Mouse (Mus musculus) hematopoietic stem cell, adult 5-6 weeks (primary cell): ENCODE results near the gene Atxn3. TPM values are rescaled to one million over a fixed set of nuclear protein-coding genes. Genes with fewer than 3 reads are reported as not detected.

Experiments
- ATAC-seq, 2 experiments: fragments of 125-278 bp in 1 of 2; replicated peaks in 1 of 2; 2 replicates each; pipeline ENCODE4 v1.8.0; 2016 to 2017; ENCODE audit warnings: inconsistent platforms in 2 of 2, mild to moderate bottlenecking in 2 of 2, moderate number of reproducible peaks in 2 of 2, low read depth in 1 of 2, moderate TSS enrichment in 1 of 2; ENCODE audit not compliant: low FRiP score in 2 of 2, poor library complexity in 2 of 2, severe bottlenecking in 2 of 2, insufficient read depth in 1 of 2, low TSS enrichment in 1 of 2
- total RNA-seq: library from RNA; stranded (forward); fragments of 172-1452, 232-1000 nt; gene quantifications from 2 replicates; pipeline ENCODE4 v1.2.3, GENCODE M21; 2017

Atxn3 gene
- total RNA-seq: 48.0 and 55.8 TPM in 2 replicates

DNA sequence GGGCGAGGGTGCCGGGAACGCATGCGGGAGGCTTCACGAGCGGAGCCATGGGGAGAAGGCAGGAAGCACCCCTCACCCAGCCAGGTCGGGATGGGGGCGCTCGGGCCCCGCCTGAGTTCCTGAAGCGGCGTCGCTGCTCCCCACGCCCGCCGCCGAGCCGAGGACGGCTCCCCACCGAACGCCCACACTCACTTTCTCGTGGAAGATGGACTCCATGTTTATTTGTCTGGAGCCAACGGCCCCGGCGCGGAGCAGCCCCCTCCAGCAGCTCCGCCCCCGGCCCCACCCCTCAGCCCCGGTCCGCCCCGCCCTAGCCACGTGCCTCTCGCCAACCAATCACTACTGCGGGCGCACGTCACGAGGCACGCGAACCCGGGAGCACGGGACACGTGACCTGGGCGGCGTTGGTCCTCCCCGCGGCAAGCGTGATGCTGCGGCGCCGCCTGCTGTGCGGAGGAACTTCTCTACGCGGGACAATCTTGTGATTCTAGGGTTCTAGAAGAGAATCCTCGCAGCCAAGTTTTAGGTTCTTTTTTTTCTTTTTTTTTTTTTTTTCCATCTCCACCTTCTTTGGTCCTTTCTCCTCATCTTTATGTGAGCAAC, at the start of gene Atxn3:
Gene Atxn3, minus strand, starts transcription at position 305 of the 603 bp plus-strand sequence.
- peak; percentile 97 for ATAC-seq

DNA sequence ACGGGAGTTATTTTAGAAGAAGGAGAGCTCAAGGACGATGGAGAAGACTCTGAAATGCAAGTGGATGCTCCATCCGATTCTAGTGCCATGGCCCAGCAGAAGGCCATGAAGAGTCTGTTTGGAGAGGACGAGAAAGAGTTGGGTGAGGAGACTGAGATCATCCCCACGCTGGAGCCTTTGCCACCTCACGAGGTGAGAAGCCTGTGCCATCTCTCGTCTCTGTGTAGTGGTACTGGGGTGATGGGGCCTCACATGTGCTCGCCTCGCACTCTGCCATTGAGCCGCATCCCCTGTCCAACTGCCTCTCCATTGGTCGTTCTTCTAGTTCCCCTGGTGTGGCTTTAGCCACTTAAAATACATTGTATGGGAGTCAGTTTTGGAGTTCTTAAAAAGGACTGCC, 42.7 kb upstream of the Atxn3 start:
- no peak for ATAC-seq

DNA sequence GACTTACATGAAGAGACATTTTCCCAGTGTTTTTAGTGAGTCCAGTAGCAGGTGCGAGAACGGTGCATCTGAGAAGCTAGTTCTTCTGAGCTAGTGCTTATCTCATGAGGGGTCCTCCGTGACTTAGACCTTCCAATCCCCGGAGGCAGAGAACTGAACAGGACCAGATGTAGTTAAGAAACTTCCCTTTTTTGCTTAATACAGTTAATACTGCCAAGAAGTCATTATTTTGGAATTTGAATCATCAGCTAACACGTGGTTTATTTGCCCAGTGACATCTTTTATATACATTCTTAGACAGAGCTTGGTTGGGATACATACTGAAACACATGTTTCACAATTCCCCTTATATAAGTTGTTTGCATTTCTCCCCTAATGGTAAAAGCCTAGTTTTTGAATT, 40.9 kb upstream of the Atxn3 start:
- ATAC-seq: no peak

DNA sequence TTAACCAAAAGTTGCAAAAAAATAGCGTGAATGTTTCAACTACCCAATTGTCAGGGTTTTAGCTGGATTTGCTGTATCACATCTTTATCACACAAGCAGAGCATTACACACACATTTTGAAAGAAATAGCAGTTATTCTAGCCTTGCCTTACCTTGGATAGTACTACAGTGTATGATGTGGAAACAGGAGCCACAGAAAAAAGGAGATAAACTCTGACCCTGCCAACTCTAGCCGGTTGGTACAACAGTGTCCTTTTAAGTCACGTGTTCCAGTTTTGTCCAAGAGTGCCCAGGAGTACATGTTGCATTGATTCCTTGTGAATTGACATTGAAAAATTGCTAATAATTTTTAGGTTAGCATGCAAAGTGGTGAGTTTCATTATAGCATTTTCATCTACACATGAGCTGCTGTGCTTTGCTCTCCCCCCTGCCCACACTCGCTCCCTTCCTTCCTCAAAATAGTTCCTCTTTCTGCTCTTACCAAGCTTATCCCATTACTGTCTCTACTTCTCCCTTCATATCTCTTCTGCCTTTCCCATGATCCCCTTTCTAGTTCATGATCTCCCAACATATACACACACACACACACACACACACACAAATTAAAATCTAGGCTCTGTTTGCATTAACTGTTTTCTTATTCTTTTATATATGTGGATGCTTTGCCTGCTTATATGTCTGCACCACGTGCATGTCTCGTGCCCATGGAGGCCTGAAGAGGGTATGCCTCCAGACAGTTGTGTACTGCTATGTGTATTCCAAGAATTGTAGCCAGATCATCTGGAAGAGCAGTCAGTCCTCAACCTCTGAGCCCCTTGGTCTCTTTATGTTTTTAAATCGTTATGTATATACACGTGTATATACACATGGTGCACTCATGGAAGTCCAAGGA, 36.8 kb upstream of the Atxn3 start:
- peak; percentile 96 to 97 for ATAC-seq

DNA sequence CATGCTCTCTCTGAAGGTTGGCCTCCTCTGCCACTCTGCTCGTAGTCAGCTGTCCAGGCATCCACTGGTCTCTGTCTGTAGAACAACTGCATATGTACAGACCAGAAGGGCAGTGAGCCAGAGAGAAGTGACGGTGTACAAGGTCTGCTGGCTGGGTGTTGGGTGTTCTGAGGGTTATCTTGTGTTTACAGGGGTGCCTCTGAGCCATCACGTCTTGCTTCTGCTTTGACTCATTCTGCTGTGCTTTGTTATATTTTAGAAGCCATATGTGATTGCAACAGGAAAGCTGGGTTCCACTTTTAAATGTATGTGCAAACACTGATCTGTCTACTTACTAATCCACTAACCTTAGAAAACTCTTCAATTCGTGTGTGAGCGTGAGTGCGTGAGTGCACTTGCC, 29.6 kb upstream of the Atxn3 start:
- no peak for ATAC-seq

DNA sequence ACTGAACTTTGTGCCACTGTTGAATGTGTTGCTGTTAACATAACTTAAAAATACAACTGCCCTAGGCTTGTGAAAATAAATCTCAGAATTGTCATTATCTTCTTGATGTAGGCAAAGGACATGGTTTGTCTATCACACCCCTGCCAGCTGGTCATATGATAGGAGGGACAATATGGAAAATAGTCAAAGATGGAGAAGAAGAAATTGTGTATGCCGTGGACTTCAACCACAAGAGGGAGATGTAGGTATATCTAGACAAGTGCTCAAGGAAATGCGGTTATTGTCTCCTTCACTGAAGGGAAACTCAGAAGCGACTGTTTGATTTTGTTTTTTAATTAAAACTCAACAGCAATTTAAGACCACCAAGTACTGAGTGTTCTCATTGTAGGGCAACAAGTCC, 27.1 kb upstream of the Atxn3 start:
- peak; percentile 46 to 49; a peak in 1 of 4 replicates for ATAC-seq

DNA sequence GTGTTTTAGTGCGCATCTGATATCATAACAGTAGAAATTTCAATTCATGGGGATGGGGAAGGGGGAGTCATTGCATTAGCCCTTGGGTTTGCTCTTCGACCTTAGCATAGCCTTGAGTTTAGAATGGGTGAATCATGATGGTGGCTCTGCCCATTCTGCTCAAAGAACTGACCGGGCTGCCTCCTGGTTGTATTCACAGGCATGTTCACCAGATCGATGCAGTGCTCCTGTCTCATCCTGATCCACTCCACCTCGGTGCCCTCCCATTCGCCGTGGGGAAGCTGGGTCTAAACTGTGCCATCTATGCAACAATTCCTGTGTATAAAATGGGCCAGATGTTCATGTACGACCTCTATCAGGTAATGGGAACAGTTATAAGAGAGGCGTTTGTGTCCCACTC, 24.9 kb upstream of the Atxn3 start:
- ATAC-seq: no peak

DNA sequence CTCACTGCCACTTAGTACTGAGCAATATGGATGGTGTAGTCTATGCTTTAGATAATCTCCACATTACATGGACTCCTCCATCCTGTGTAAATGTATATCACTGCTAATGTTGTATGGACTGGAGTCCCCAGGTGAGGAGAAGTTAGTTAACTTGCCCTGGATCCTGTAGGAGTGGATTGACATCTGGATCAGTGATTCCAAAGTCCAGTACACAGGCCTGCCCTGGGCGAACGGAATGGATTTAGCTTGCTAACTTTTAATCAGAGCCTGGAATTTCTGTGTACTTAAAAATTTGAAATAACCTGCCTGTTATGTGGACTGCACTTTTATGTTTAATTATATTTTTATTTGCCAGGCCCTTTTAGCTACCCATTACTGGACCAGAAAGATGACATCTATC, 23.5 kb upstream of the Atxn3 start:
- ATAC-seq: no peak

DNA sequence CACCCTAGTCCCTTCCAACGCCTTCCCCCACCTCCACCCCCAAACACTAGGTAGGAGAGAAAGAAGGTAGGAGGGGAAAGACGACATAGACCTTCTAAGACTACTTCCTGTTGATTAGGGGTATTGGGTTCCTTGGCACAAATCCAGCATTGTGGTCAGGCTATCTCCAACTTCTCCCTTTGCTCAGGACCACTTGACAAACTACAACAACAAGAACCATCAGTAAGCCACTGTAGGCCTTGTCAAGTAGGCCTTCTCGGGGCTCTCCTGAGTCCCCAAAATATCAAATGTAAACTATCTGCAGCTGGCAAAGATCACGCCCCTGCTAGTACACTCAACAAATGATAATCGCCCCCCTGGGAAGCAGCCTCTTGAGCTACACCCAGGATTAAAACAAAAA, 22.2 kb upstream of the Atxn3 start:
- ATAC-seq: peak; percentile 18 to 19; a peak in 1 of 4 replicates

DNA sequence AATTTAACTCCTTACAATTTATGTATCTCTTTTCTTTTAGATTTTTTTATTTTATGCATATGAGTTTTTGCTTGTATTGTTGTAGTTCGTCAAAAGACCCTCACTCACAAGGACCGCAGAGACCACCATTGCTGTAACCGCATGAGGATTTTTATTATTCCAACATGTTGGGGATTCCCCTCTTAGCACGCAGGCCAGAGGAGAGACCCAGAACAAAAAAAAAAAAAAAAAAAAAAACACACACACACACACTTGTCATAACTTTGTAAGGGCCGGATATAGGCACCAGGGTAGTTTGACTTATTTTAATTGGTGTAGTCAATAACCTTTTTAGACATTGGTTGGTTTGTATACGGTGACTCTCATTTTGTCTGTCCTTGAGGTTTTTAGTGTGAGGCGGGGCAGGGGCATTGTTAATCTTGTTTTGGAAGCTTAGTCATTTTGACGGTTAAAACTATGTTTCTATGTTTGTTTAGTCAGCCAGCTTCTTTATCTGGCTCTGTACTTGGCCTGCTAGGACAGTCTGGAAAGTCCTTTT, 21.2 kb upstream of the Atxn3 start:
- ATAC-seq: no peak

DNA sequence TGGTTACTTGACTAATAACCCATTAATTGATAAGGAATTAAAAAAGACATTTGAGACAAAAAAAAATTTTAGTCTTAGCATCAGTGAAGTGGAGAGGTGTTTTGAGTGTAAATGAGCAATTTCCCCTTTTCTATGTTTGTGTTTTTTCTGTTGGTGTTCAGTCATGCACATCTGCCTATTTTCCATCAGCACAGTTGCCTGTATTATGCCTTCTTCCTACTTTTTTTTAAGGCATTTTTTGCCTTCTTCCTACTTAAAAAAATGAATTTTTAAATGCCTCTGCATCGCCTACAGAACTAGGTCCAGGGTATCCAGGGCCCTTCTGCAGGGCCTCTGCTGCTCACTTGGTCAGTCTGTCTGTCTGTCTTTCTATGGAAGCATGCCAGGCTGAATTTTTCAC, 20.5 kb upstream of the Atxn3 start:
- ATAC-seq: no peak

DNA sequence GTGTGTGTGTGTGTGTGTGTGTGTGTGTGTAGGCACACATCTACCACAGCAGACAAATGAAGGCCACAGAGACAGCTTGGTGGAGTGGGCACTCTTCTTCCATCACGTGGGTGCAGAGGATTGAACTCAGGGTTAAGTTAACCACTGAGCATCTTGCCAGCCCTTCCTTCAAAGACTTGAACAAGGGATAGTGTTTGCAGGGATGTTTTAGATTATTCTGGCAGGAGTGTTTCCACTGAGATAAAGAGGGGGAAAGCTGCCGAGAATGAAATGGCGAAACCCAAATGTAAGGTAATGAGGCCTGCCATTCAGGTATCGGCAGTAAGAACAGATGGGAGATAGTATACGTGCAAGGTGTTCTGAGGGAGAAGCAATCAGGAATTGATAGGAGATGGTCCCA, 20.1 kb upstream of the Atxn3 start:
- ATAC-seq: no peak

DNA sequence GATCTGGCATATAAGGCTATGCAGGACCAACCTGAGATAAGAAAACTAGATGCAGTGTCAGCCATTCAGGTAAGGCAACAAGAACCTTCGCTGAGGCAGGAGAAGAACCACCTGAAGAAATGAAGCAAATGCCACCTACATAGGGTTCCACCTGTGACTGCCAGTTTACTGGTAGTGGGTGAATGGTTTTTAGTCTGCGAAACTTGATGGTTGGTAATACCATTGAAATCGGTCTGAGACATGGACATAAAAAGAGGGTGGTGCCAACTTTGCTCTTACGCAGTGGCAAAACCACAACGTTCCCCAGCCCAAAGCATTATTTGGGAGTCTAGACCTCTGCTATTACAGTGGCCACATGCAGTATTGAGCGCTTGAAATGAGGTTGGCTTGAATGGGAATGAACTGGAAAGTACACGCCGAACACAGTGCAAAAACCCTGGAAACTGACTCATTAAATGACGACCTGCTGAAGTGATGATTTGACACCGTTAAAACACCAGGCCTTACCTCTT, 19.4 kb upstream of the Atxn3 start:
- ATAC-seq: no peak

DNA sequence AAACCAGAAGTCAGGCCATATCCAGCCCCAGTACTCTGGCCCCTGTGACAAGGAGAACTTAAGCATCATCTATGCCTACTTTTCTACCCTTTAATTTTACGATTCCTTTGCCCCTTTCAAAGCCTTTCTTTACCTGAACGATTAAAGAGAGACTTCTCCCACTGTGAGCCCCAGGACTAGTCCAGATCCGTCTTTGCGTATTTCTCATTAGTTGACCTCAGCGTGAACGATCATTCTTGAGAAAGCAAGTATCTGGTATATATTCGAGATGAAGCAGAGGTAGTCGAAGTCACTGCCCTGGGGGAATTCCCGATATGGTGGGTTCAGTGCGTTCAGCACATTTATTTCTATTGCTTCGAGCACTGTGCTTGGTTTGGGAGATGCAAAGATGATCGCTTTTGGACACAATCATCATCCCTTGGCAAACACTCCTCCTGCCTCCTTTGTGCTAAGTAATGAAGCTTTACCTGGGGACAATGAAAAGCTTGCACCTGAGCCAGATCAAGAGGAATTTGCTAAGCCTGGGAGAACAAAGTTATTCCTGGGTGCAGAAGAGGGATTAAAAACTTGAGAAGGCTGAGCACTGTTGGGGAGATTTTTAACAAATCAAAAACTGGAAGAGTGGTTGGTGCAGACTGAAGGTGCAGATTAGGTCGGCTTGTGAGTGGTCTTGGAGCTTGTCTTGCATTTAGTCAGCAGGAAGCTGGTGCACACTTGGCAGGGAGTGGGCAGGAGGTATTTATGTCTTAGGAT, 18.8 kb upstream of the Atxn3 start:
- ATAC-seq: no peak

DNA sequence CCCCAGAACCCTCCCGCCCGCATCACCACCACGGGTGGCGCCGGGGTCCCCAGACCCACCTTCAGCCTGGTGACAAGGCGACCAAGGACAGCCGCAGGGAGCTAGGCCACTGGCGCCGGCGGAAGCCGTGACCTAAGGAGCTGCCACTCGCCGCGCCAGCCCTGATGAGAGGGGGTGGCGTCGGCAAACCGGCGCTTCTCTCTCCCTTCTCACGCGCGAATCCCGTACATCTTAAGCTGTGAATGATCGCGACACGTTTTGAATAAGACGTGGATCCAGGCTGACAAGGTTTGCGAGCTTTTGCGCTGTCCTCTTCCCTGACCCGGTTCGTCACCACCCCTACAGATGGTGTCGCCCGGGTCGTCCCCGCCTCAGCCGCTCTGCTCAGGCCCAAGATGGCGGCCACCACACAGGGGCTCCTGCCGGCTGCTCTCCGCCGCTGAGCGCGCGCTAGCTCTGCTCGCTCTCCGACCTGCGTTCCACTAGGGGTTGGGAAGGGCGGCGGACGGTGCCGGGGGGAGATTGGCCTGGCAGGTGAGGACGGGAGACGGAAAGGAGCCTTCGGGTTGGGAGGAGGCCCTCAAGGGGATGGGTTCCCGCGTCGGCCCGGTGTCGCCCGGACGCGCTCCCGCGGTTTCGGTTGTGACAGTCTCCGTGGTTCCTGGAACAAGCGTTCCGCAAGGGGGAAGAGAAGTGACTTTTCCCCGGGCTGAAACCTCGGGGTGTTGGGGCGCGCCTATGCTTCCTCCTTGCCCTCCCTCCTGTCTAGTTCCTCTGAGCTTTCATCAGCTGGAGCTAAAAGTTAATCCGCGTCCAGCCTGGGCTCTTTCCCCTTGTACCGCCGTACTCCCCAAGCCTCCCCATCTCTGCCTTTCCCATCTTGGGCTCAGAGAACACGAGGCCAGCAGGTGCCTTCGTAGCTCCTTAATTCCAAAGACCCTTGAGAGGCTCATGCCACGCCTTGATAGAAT, 17.8 kb upstream of the Atxn3 start, which contains the start of gene Cpsf2:
Gene Cpsf2, plus strand, starts transcription at position 388 of the 971 bp plus-strand sequence.
- peak; percentile 84 to 87 for ATAC-seq

DNA sequence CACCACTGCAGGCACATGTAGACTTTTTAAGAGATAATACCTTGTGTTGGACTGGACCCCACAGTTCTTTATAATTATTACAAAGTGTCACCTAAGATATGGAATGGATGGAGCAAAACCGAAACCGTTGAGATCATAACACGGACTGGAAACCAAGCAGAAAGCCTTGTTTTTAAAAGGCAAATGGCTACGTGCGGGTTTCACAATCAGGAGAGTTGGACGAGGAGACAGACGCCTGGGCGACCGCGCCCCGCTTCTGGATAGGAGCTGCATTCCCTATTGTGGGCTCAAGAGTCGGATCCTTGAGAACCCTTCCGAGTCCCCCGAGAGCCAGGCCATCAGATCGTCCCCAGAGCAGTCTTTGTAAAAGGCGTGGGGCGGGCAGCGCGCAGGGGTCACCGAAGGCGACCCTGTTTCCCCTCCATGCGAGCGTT, 17.1 kb upstream of the Atxn3 start:
- peak in 1 of 2 experiments; percentile 3; a peak in 1 of 4 replicates for ATAC-seq
